Mouse (Mus musculus) midbrain, postnatal 0 days (tissue): ENCODE results near the gene Gm10840. TPM values are rescaled to one million over a fixed set of nuclear protein-coding genes. Genes with fewer than 3 reads are reported as not detected.

Experiments used
- ATAC-seq: fragments of 200-750 bp; cut with Nextera tagmentation; 2 replicates; pipeline ENCODE4 v1.8.0; 2017; ENCODE audit warnings: moderate number of reproducible peaks, mild to moderate bottlenecking, moderate TSS enrichment, moderate library complexity; ENCODE audit not compliant: low FRiP score
- DNase-seq: peaks from one replicate; pipeline ENCODE4 v3.0.0-alpha.2; 2015; ENCODE audit warnings: low spot score
- H3K27ac ChIP-seq: fragments of 300-500 bp; sonication (generic); 2 replicates; pipeline ENCODE4 v1.5.1; 2014; ENCODE audit warnings: low read depth, mild to moderate bottlenecking, low read length, mixed read lengths
- H3K27me3 ChIP-seq: fragments of 300-500 bp; sonication (generic); 2 replicates; pipeline ENCODE4 v1.6.1; 2014; ENCODE audit warnings: low read length, control low read depth, mixed read lengths; ENCODE audit not compliant: insufficient read depth
- H3K36me3 ChIP-seq: fragments of 300-500 bp; sonication (generic); 2 replicates; pipeline ENCODE4 v1.6.1; 2014; ENCODE audit warnings: low read length, control low read depth, mixed read lengths; ENCODE audit not compliant: insufficient read depth
- H3K4me1 ChIP-seq: fragments of 300-500 bp; sonication (generic); 2 replicates; pipeline ENCODE4 v1.6.1; 2014; ENCODE audit warnings: mild to moderate bottlenecking, control low read depth, antibody characterized with exemption, low read length, mixed read lengths; ENCODE audit not compliant: insufficient read depth
- H3K4me2 ChIP-seq: fragments of 300-500 bp; sonication (generic); 2 replicates; pipeline ENCODE4 v1.6.1; 2014; ENCODE audit warnings: low read depth, mild to moderate bottlenecking, low read length, mixed read lengths; ENCODE audit not compliant: poor library complexity, severe bottlenecking
- H3K4me3 ChIP-seq: fragments of 300-500 bp; sonication (generic); 2 replicates; pipeline ENCODE4 v1.5.1; 2014; ENCODE audit warnings: low read depth, mild to moderate bottlenecking, low read length, moderate library complexity
- H3K9ac ChIP-seq: fragments of 300-500 bp; sonication (generic); replicated peaks from 2 replicates; pipeline ENCODE4 v1.6.1; 2014; ENCODE audit warnings: mild to moderate bottlenecking, low read length, moderate library complexity, mixed read lengths; ENCODE audit not compliant: poor library complexity, severe bottlenecking
- H3K9me3 ChIP-seq: fragments of 300-500 bp; sonication (generic); 2 replicates; pipeline ENCODE4 v1.6.1; 2016; ENCODE audit warnings: low read length, control low read depth
- CTCF ChIP-seq: IDR thresholded peaks from 2 replicates; pipeline ENCODE4 v1.5.1; 2016; ENCODE audit warnings: antibody characterized with exemption, mild to moderate bottlenecking
- WGBS: fragments of 180-500 bp; shearing (Covaris S2); extraction: QIAGEN DNeasy Blood & Tissue Kit; methylation state at CpG from one replicate; pipeline ENCODE4 v1.1.7; 2014; 5-methylcytosine and 5-hydroxymethylcytosine counted together
- polyA plus RNA-seq: library from polyadenylated mRNA; unstranded; fragments of >200 nt; fragmentation: Nextera tagmentation; extraction: Ambion mirVana; gene quantifications from 2 replicates; pipeline ENCODE4 v1.2.1, GENCODE M21; 2015
- total RNA-seq: library from RNA; depleted of rRNA; stranded (reverse); fragments of >200 nt; gene quantifications from 2 replicates; pipeline ENCODE4 v1.2.3, GENCODE M21; 2014

Gene Gm10840
- total and polyA plus RNA-seq, 2 experiments from 2014 or later = not detected

DNA sequence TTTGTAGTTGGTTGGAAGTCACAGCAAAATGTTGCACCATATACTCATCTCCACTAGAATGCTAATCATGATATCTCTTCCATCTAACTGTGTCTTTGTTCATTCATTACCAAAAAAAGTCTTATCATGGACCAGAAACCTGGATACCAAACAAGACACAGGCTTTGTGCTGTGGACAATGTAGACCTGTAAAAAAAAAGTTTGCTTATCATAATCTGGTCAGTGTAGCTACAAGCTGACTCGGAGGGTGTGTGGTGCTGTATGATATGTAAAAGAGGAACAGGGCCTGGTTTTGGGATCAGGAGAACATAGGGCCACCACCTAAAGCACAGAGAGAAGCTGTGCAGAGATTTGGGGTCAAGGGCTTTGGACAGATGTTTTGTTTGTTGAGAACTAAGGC is 31.2 kb upstream of the Gm10840 start:
- no peaks in the 10 kb centered on the region for H3K9me3 ChIP-seq
- peaks cover 10% of the 10 kb centered on the region; the same call in 1 of the 2 replicates for H3K36me3 ChIP-seq
- no peaks in the 10 kb centered on the region for H3K27me3 ChIP-seq
- H3K27ac ChIP-seq = no peak overlapping the region
- no peak for TF ChIP-seq CTCF
- no peaks in the 10 kb centered on the region for H3K4me1 ChIP-seq
- 100% methylated on average over 1 of the region's 1 CpGs for WGBS
- no peak for ATAC-seq
- no peak for DNase-seq
- no peak overlapping the region for H3K4me2 ChIP-seq
- H3K9ac ChIP-seq = no peak overlapping the region
- H3K4me3 ChIP-seq = no peak overlapping the region

- ATAC-seq = no peak
- Histone ChIP-seq H3K4me1 (no peaks in the 10 kb centered on the region; the same call in 1 of the 2 replicates), H3K4me3 (no peak overlapping the region), H3K36me3 (peaks cover 9% of the 10 kb centered on the region; the same call in 1 of the 2 replicates), H3K4me2 (no peak overlapping the region), H3K27ac (no peak overlapping the region), H3K27me3 (no peaks in the 10 kb centered on the region), H3K9ac (no peak overlapping the region), H3K9me3 (no peaks in the 10 kb centered on the region)
- 94% methylated on average over 5 of the region's 5 CpGs for WGBS
- no peak for TF ChIP-seq CTCF
- no peak for DNase-seq
Measured at GRCm38 (mm10) chr11:106132516-106132915, 28.1 kb upstream of the Gm10840 start.

DNA sequence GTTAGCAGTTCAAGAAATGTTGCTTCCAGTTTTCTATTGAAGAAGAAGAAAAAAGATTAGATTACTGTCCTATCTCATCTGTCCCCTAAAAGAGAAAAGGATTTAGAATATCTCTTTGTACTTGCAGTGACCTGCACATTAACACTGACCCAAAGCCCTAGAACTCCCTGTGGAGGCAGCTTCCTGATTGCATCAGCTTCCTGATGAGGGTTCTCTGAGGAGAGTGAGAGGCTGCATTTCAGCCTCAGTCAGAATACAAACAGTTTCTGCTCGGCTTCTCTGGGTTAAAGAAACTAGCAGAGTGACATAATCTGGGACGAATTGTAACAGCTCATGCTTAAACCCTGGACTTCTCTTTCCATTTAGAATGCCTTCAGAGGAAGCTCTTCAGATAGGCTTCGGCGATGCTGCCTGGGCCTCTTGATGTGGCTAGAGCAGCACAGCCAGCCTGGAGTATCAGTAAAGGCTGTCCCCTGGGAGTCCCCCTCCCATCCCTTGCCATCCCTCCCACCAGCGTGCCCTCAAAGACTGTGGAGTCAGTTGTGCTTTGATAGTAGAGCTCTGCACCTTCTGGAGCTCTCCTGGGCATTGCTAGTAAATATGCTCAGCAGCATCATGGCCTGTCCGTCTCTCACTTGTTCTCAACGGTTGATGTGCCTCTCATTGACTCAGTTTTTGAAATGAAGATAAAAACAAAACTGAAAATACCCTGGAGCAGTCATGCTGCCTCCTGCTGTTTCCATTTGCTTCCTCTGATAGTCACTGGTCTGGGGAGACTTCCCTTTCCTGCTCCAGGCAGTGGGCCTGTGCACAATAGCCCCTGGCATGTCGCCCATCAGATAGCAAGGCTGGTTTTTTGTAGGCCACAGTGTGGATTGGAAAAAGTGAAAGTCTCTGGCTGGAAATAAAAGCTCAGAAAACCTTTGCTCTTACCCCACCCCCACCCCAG is 25.8 kb upstream of the Gm10840 start:
- no peaks in the 10 kb centered on the region for H3K27me3 ChIP-seq
- H3K4me2 ChIP-seq = no peak overlapping the region
- DNase-seq = peak; percentile 27
- H3K9ac ChIP-seq = no peak overlapping the region
- no peaks in the 10 kb centered on the region; the same call in 1 of the 2 replicates for H3K4me1 ChIP-seq
- H3K9me3 ChIP-seq = no peaks in the 10 kb centered on the region
- no peak overlapping the region for H3K4me3 ChIP-seq
- H3K36me3 ChIP-seq = peaks cover 2% of the 10 kb centered on the region; the same call in 1 of the 2 replicates
- WGBS = 22% methylated on average over 8 of the region's 8 CpGs
- ATAC-seq = no peak
- no peak; the same call in 1 of the 2 replicates for TF ChIP-seq CTCF
- H3K27ac ChIP-seq = peak overlapping the region; percentile 44

DNA sequence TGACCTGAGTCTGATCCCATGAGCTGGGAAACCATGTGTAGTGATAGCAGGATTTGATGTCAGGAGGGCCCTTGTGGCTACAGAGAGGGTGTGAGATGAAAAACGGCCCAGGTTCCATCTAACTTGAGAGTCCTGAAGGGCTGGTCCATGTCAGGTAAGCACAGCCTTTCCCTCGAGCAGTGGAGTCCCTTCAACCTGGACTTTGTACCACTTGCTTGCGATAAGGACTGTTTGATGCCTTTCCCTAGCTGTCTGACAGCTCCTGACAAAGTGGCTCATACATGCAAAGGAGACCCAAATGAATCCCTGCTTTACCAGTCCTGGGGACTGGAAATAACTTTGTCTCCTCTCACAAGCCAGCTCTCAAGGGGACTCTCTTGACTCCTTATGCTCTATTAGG is 9.4 kb upstream of the Gm10840 start:
- H3K27ac ChIP-seq = no peak overlapping the region
- 94% methylated on average over 3 of the region's 3 CpGs for WGBS
- no peaks in the 10 kb centered on the region for H3K4me1 ChIP-seq
- no peak overlapping the region for H3K4me2 ChIP-seq
- H3K27me3 ChIP-seq = no peaks in the 10 kb centered on the region
- no peaks in the 10 kb centered on the region for H3K9me3 ChIP-seq
- TF ChIP-seq CTCF = no peak
- peaks cover 60% of the 10 kb centered on the region for H3K36me3 ChIP-seq
- H3K4me3 ChIP-seq = no peak overlapping the region
- ATAC-seq (no peak), DNase-seq (no peak)
- H3K9ac ChIP-seq = no peak overlapping the region

DNA sequence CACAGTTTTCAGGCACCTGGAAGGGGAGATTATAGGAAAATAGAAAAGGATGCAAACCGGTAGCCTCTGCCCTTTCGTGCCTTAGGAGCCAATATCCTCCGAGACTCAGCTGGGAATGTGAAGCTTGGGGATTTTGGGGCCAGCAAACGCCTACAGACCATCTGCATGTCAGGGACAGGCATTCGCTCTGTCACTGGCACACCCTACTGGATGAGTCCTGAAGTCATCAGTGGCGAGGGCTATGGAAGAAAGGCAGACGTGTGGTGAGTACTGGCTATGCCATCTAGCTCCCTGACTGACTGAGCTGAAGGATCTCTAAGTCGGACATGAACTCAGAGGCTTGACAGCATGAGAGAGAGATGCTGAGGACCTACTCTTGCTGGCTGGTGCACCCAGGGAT is 8.5 kb upstream of the Gm10840 start:
- DNase-seq = no peak
- no peak for ATAC-seq
- H3K4me2 ChIP-seq = no peak overlapping the region
- H3K4me1 ChIP-seq = no peaks in the 10 kb centered on the region
- no peak overlapping the region for H3K9ac ChIP-seq
- no peaks in the 10 kb centered on the region for H3K27me3 ChIP-seq
- H3K36me3 ChIP-seq = peaks cover 60% of the 10 kb centered on the region
- no peak; the same call in 1 of the 2 replicates for TF ChIP-seq CTCF
- WGBS = 78% methylated on average over 8 of the region's 8 CpGs
- no peak overlapping the region for H3K27ac ChIP-seq
- H3K9me3 ChIP-seq = no peaks in the 10 kb centered on the region
- H3K4me3 ChIP-seq = no peak overlapping the region

- H3K27me3 ChIP-seq = no peaks in the 10 kb centered on the region
- no peak overlapping the region for H3K4me3 ChIP-seq
- 65% methylated on average over 5 of the region's 5 CpGs for WGBS
- H3K9ac ChIP-seq = no peak overlapping the region
- ATAC-seq (no peak), DNase-seq (peak; percentile 42)
- no peak overlapping the region for H3K27ac ChIP-seq
- TF ChIP-seq CTCF = no peak
- H3K4me1 ChIP-seq = peaks cover 6% of the 10 kb centered on the region; the same call in 1 of the 2 replicates
- H3K4me2 ChIP-seq = no peak overlapping the region
- no peaks in the 10 kb centered on the region for H3K9me3 ChIP-seq
- peaks cover 51% of the 10 kb centered on the region for H3K36me3 ChIP-seq
Measured at GRCm38 (mm10) chr11:106154091-106154490, 6.6 kb upstream of the Gm10840 start.
